Mouse (Mus musculus) urinary bladder, adult 18-20 months (tissue): ENCODE measurements around the gene Ccdc113.

Source experiments
- DNase-seq, 2 experiments: peaks; one replicate each; pipeline ENCODE4 v3.0.0; 2022; ENCODE audit warnings: low spot score in 2 of 2, mixed read lengths in 2 of 2

Ccdc113 gene

GRCm38 (mm10) chr8:95533584-95534387, at the start of gene Ccdc113:
Gene Ccdc113, plus strand, starts transcription at chr8:95534085.
- peak; percentile 37 to 65 for DNase-seq

GRCm38 (mm10) chr8:95487800-95488697, 45.8 kb upstream of the Ccdc113 start:
- DNase-seq = peak in 1 of 2 experiments; percentile 23

GRCm38 (mm10) chr8:95488698-95489332, 45.1 kb upstream of the Ccdc113 start:
- peak; percentile 72 to 81 for DNase-seq

- DNase-seq = no peak
These were observed 43.9 kb upstream of the Ccdc113 start, which contains the start of gene Csnk2a2 for GRCm38 (mm10) chr8:95490006-95490405. Gene Csnk2a2, minus strand, starts transcription at chr8:95490039.

GRCm38 (mm10) chr8:95492057-95492456, 41.8 kb upstream of the Ccdc113 start:
- no peak for DNase-seq

GRCm38 (mm10) chr8:95495444-95495843, 38.4 kb upstream of the Ccdc113 start:
- DNase-seq = no peak

GRCm38 (mm10) chr8:95496420-95496819, 37.5 kb upstream of the Ccdc113 start:
- no peak for DNase-seq

GRCm38 (mm10) chr8:95497821-95498220, 36.1 kb upstream of the Ccdc113 start:
- no peak for DNase-seq

- DNase-seq = no peak
These were observed 34.4 kb upstream of the Ccdc113 start for GRCm38 (mm10) chr8:95499266-95500064.

GRCm38 (mm10) chr8:95500436-95500835, 33.4 kb upstream of the Ccdc113 start:
- DNase-seq = no peak

GRCm38 (mm10) chr8:95502431-95502830, 31.5 kb upstream of the Ccdc113 start:
- no peak for DNase-seq

GRCm38 (mm10) chr8:95504835-95505234, 29.1 kb upstream of the Ccdc113 start:
- no peak for DNase-seq

GRCm38 (mm10) chr8:95505606-95506005, 28.3 kb upstream of the Ccdc113 start:
- DNase-seq = no peak

- no peak for DNase-seq
These were observed 27.6 kb upstream of the Ccdc113 start for GRCm38 (mm10) chr8:95506245-95506644.

GRCm38 (mm10) chr8:95512257-95512656, 21.6 kb upstream of the Ccdc113 start:
- DNase-seq = no peak

GRCm38 (mm10) chr8:95513219-95513618, 20.7 kb upstream of the Ccdc113 start:
- peak; percentile 39 to 80 for DNase-seq

GRCm38 (mm10) chr8:95516928-95517327, 17.0 kb upstream of the Ccdc113 start:
- no peak for DNase-seq

GRCm38 (mm10) chr8:95523991-95524390, 9.9 kb upstream of the Ccdc113 start:
- DNase-seq = no peak

- DNase-seq = no peak
These were observed 5.7 kb upstream of the Ccdc113 start for GRCm38 (mm10) chr8:95528194-95528593.

GRCm38 (mm10) chr8:95528750-95529310, 5.1 kb upstream of the Ccdc113 start:
- DNase-seq = no peak

GRCm38 (mm10) chr8:95532206-95532605, 1.7 kb upstream of the Ccdc113 start:
- no peak for DNase-seq
